Mouse (Mus musculus) ES-E14 (cell line): Measurements from ENCODE around the gene Dnajc24. TPM values are rescaled to one million over a fixed set of nuclear protein-coding genes. Genes with fewer than 3 reads are reported as not detected.

Experiments
- DNase-seq: peaks from one replicate; pipeline ENCODE4 v3.0.0-alpha.2; 2013; ENCODE audit warnings: low read depth, low spot score
- H3K27ac ChIP-seq: 2 replicates; pipeline ENCODE4 v1.5.1; 2012; ENCODE audit warnings: low read depth, mild to moderate bottlenecking, low read length, moderate library complexity, mixed read lengths; ENCODE audit not compliant: poor library complexity, insufficient read depth, severe bottlenecking
- H3K36me3 ChIP-seq: 2 replicates; pipeline ENCODE4 v1.6.1; 2012; ENCODE audit warnings: mild to moderate bottlenecking, low read length, moderate library complexity, mixed read lengths; ENCODE audit not compliant: control insufficient read depth, poor library complexity, insufficient read depth, severe bottlenecking
- H3K4me1 ChIP-seq, 2 experiments: fragments of 150-350 bp in 1 of 2; sonication (generic) in 1 of 2; 2 replicates each; pipeline ENCODE4 v1.6.1; 2012; ENCODE audit warnings: low read length in 2 of 2, mild to moderate bottlenecking in 1 of 2, mixed read lengths in 1 of 2; ENCODE audit not compliant: control insufficient read depth in 2 of 2, insufficient read depth in 2 of 2, poor library complexity in 1 of 2
- H3K4me3 ChIP-seq, 2 experiments: fragments of 150-350 bp in 1 of 2; sonication (generic) in 1 of 2; 2 replicates each; pipeline ENCODE4 v1.5.1; 2012; ENCODE audit warnings: low read length in 2 of 2, low read depth in 1 of 2, mild to moderate bottlenecking in 1 of 2, mixed read lengths in 1 of 2; ENCODE audit not compliant: insufficient read depth in 1 of 2, poor library complexity in 1 of 2, severe bottlenecking in 1 of 2
- H3K9ac ChIP-seq: 2 replicates; pipeline ENCODE4 v1.6.1; 2012; ENCODE audit warnings: low read depth, mild to moderate bottlenecking, low read length, mixed read lengths; ENCODE audit not compliant: poor library complexity, insufficient read depth, severe bottlenecking
- H3K9me3 ChIP-seq: fragments of 150-350 bp; sonication (generic); 2 replicates; pipeline ENCODE4 v1.6.1; 2012; ENCODE audit warnings: low read depth, mild to moderate bottlenecking, low read length; ENCODE audit not compliant: control insufficient read depth, insufficient read depth
- CHD2 ChIP-seq: IDR thresholded peaks from 2 replicates; pipeline ENCODE4 v1.6.1; 2014; ENCODE audit warnings: mild to moderate bottlenecking, low read depth, low read length, inconsistent platforms
- HCFC1 ChIP-seq: IDR thresholded peaks from 2 replicates; pipeline ENCODE4 v1.6.1; 2012; ENCODE audit warnings: low read length, inconsistent platforms, borderline replicate concordance; ENCODE audit not compliant: insufficient read depth
- MAFK ChIP-seq: IDR thresholded peaks from 2 replicates; pipeline ENCODE4 v1.6.1; 2014; ENCODE audit warnings: mild to moderate bottlenecking, low read depth, low read length, inconsistent platforms; ENCODE audit not compliant: insufficient read depth
- ZC3H11A ChIP-seq: IDR thresholded peaks from 2 replicates; pipeline ENCODE4 v1.6.1; 2012; ENCODE audit warnings: low read depth, mild to moderate bottlenecking, inconsistent platforms, low read length, borderline replicate concordance
- ZNF384 ChIP-seq: IDR thresholded peaks from 2 replicates; pipeline ENCODE4 v1.6.1; 2012; ENCODE audit warnings: low read depth, low read length, inconsistent platforms
- in situ Hi-C, 2 experiments: fragments of 600-800 bp; cut with MboI; formaldehyde crosslinking; loops; one replicate each; pipeline ENCODE4 v1.15.1; 2025; ENCODE audit warnings: low sequenced_read_pairs in 2 of 2, inconsistent platforms in 1 of 2; ENCODE audit not compliant: unreplicated experiment in 2 of 2
- total RNA-seq: library from RNA; depleted of rRNA; stranded (reverse); fragments of 300-350 nt; gene quantifications from 2 replicates; pipeline ENCODE4 v1.2.3, GENCODE M21; 2012; rRNA removed

Dnajc24 gene
- total RNA-seq, 1 experiment = 32.2 TPM

GRCm38 (mm10) chr2:105950131-105950530, 53.2 kb downstream of the Dnajc24 start:
- Histone ChIP-seq H3K4me1 (no peaks in the 10 kb centered on the region), H3K4me3 (no peak overlapping the region), H3K27ac (no peak overlapping the region), H3K36me3 (no peaks in the 10 kb centered on the region), H3K9me3 (no peaks in the 10 kb centered on the region), H3K9ac (no peak overlapping the region)
- in situ Hi-C loops = no loop called here
- no peak for TF ChIP-seq ZC3H11A
- no peak for TF ChIP-seq MAFK
- TF ChIP-seq CHD2 = no peak
- no peak for TF ChIP-seq ZNF384
- TF ChIP-seq HCFC1 = no peak
- DNase-seq = no peak

- no peak overlapping the region for H3K9ac ChIP-seq
- no peaks in the 10 kb centered on the region for H3K4me1 ChIP-seq
- no peak for TF ChIP-seq MAFK
- H3K9me3 ChIP-seq = no peaks in the 10 kb centered on the region
- no peak overlapping the region for H3K27ac ChIP-seq
- no peaks in the 10 kb centered on the region for H3K36me3 ChIP-seq
- in situ Hi-C loops = no loop called here
- no peak overlapping the region for H3K4me3 ChIP-seq
- no peak for DNase-seq
Measured at GRCm38 (mm10) chr2:105917623-105918346, 85.6 kb downstream of the Dnajc24 start.

Other genes with a start within 250 kb of the Dnajc24 start
- 10.9 and 15.6 TPM in 2 replicates for gene Elp4, start 99.0 kb downstream of the Dnajc24 start, total RNA-seq
- gene Immp1l, start 98.9 kb downstream of the Dnajc24 start, total RNA-seq = 16.1 and 25.8 TPM in 2 replicates